Mouse (Mus musculus): ENCODE data around the gene Cdh26. TPM values are rescaled to one million over a fixed set of nuclear protein-coding genes. Genes with fewer than 3 reads are reported as not detected.

Gene Cdh26
- polyA plus RNA-seq, 3 experiments from 2014 or later = not detected

GRCm38 (mm10) chr2:178513636-178514071 is 83.3 kb downstream of the Cdh26 start:
- ATAC-seq = no peak

- no peak for ATAC-seq
These were observed 86.1 kb downstream of the Cdh26 start for GRCm38 (mm10) chr2:178516421-178516820.

- no peak for ATAC-seq
These were observed 86.6 kb downstream of the Cdh26 start for GRCm38 (mm10) chr2:178516941-178517340.

- no peak for ATAC-seq
These were observed 89.0 kb downstream of the Cdh26 start for GRCm38 (mm10) chr2:178519321-178519720.

- no peak for ATAC-seq
These were observed 89.9 kb downstream of the Cdh26 start for GRCm38 (mm10) chr2:178520216-178520615.

GRCm38 (mm10) chr2:178522331-178522730 is 92.0 kb downstream of the Cdh26 start:
- no peak for ATAC-seq

- ATAC-seq = no peak
These were observed 92.5 kb downstream of the Cdh26 start for GRCm38 (mm10) chr2:178522786-178523185.

GRCm38 (mm10) chr2:178526776-178527175 is 96.4 kb downstream of the Cdh26 start:
- ATAC-seq = no peak

GRCm38 (mm10) chr2:178531226-178531625 is 100.9 kb downstream of the Cdh26 start:
- no peak for ATAC-seq

- no peak for ATAC-seq
These were observed 106.2 kb downstream of the Cdh26 start for GRCm38 (mm10) chr2:178536574-178536973.

Other genes starting within 250 kb of the Cdh26 start
- not detected for gene Sycp2, start 22.8 kb upstream of the Cdh26 start, polyA plus RNA-seq (2017; shearing (Covaris generic))
- not detected for gene Ppp1r3d, start 16.1 kb upstream of the Cdh26 start, polyA plus RNA-seq (2017; shearing (Covaris generic))
- under 1 TPM in 1 of 3 experiments, not detected in 2; 0.20 TPM for gene Fam217b, start 16.0 kb upstream of the Cdh26 start, polyA plus RNA-seq (2017; shearing (Covaris generic))